Mouse (Mus musculus) embryonic fibroblast, embryonic 13.5 days (primary cell): ENCODE measurements at regions not wholly inside any gene's neighbourhood (a gene's known extent, or its start where the extent isn't known, plus 50 kb on each side); places are given as distances from the start of the nearest gene placed in this dataset.

Experiments used
- CTCF ChIP-seq: IDR thresholded peaks from 2 replicates; pipeline ENCODE4 v1.5.1; 2011; ENCODE audit warnings: mild to moderate bottlenecking, control low read depth, low read length, moderate library complexity, borderline replicate concordance; ENCODE audit not compliant: insufficient read depth
- POLR2A ChIP-seq: IDR thresholded peaks from 2 replicates; pipeline ENCODE4 v1.6.1; 2011; ENCODE audit warnings: low read depth, mild to moderate bottlenecking, control low read depth, low read length, moderate library complexity

DNA sequence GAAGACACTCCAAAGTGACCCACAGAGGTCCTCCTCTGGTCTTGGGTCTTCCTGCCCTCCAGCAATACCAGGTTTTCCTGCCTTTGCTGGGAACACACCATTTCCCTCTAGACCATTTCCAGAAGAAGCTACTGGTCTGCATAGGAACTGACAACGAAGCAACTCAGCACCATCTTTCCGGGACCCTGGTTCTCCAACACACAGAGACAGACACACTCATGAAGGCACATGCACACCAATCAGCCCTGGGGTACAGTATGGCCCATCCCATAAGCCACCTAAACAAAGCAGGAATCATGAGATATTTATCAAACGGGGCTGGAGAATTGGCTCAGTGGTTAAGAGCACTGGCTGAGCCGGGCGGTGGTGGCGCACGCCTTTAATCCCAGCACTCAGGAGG is 80.4 kb upstream of the Calm2 start:
- TF ChIP-seq CTCF (no peak), POLR2A (no peak)
